Mouse (Mus musculus) kidney, postnatal 25 days (tissue): ENCODE data around the gene Lgals4.

Experiments used
- DNase-seq, 2 experiments: peaks; one replicate each; pipeline ENCODE4 v3.0.0; 2021; ENCODE audit warnings: mixed read lengths in 2 of 2

Lgals4 gene

DNA sequence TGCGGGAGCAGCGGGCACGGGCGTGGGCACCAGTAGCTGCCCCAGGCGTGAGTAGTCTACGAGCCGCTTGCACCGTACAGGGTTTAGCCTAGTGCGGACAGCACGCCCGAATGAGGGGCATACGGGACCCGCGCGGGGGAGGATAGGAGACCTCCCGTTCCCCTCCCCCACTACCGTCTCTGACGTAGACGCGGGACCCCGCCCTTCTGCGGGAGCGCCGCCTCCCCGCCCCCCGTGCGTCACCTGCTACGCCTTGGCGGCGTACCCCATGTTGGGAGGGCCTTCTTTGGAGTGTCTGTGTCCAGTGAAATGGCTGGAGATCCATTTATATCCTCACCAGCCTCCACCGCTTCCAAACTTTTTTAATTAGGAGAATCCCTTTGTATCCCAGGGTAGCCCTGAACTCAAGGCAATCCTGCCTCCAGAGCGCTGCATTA lies 24.7 kb upstream of the Lgals4 start:
- peak; percentile 97 for DNase-seq

DNA sequence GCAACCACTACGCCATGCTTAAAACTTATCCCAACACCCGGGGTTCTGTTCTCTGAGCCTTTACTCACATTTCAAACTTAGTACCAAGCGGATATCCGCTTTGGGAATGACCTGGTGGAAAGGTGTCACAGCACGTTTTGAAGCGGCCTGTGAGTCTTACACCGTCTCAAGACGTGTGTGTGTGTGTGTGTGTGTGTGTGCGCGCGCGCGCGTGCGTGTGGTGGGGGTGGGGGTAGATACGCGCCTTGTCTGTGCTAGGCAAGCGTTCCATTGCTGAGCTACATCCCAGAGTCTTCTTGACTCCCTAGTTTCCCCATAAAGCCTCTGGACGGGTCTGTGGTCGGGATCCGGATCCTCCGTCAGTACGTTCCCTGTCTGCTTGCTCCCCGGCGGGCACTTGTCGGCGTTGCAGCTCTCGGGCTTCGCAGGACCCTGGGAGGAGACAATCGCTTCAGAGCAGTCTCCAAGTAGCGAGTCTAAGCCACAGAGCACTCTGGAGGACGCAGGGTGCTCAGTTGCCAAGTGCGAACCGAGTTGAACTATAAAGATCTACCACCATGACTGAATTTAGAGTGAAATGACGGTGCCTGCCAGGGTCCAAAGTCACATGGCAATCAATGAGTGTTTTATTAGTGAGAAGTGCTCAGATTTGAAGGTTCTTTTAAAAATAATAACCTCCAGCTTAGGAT lies 24.1 kb upstream of the Lgals4 start:
- peak; percentile 64 to 84 for DNase-seq

DNA sequence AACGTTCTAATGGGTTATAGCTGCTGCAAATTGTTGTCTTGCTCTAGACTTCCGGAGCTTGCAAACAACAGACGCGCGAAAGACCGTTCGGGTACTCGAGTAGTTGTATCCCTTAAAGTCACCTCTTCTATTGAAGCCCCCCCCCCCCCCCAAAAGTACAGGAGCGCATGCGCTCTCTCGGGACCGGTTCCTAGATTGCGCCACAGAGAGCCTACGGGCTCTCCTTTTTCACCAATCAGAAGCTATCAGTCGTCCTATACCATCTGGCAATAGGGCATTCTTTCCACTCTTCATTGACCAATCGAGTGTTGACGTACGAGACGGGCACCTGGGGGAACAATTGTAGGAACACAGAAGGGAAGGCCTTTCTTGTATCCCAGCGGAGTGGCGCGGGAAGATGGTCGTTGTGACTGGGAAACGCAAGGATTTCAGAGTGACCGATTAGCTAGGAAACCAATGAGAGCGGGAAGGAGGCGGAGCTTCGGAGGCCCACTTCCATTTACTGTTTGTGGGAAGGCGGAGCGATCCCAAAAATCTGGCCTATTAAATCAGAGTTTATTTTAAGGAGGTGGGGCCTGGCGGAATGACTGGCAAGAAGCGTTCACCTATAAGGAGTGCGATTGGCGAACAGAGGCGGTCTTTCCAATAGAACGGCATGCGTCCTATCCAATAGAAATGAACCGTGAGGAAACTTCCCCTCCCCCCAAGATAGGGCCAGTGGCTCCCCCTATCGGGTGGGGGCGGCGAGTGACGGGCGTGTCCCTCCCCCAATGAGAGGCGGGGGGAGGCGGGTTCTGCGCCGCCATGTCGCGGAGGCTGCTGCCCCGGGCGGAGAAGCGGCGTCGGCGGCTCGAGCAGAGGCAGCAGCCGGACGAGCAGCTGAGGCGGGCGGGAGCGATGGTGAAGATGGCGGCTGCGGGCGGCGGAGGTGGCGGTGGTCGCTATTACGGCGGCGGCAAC lies 23.3 kb upstream of the Lgals4 start:
- DNase-seq = peak; percentile 99

DNA sequence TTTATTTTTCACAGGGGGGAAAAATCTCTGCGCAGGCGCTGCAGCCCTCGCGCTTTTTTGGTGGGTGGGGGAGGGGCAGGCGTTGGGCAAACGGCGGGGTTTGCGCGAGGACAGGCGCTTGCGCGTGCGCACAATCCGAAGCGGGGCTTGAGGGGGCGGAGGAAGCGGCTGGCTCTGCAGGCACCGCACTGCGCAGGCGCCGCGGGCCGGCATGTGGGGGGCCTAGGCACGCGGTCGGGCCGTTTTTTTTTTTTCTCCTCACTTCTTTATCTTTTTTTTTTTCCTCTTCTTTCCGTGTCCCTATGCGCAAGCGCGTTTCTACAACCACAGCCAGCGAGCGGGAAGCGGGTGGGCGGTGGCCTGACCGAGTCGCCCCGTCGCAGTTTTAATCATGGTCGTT lies 22.4 kb upstream of the Lgals4 start:
- DNase-seq = peak; percentile 93 to 96

DNA sequence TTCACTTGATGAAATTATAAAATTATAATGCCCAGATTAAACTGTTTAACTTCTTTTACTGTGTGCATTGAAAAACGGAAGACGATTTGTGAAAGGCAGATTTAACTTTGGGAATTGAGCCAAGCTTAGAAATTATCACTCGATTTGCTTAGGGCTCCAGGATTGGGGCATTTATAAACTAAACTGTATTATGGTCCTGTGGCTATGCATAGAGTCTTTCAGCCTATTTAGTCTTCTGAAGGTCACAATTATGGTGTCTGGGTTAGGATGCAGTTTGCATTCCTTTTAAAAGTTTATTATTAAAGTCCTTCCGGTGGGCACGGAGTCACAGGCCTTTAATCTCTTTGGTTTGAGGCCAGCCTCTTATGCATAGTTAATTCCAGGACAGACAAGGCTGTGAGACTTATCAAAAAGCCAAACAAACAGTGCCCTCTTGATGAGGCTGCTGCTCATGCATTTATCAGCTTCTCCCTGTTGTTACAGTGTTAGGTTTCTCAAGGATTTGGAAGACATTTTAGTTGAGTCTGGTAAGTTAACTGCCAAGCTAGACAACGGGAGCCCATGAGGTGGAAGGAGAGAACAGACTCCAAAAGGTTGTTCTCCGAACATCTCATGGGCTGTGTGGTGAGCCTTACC lies 21.9 kb upstream of the Lgals4 start:
- no peak for DNase-seq

DNA sequence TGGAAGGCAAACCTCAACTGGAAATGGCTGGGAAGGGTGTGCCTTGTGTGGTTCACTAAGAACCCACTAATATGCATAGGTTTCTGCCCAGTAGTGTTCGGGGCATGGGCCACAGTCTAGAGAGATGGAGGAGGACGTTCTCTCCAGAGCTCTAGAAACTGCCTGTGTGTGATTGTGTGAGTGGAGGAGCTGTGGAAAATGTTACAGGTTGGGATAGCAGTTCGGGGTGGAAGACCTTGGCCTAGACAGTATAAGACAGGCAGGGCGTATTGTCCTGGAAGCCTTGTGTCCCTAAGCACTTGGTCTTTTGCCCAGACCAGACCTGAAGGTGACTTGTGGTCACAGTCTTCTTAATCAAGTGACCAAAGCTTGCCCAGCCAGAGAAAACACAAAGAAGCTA lies 21.2 kb upstream of the Lgals4 start:
- no peak for DNase-seq

DNA sequence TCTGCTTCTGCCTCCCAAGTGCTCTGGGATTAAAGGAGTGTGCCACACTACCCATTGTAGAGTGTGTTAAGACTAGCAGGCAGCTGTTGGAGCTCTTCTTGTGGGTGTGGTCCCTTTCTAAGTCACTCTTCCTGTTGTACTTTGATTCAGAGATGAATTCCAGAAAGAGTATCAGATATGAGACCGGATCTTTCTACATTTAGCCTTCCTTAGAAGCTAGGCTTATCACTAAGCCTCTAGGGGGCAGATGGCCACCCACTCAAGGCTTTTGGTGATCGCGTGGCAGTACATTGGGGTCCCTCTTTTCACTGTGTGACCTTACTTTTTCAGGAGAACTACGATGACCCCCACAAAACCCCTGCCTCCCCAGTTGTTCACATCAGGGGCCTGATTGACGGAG lies 20.7 kb upstream of the Lgals4 start:
- no peak for DNase-seq

DNA sequence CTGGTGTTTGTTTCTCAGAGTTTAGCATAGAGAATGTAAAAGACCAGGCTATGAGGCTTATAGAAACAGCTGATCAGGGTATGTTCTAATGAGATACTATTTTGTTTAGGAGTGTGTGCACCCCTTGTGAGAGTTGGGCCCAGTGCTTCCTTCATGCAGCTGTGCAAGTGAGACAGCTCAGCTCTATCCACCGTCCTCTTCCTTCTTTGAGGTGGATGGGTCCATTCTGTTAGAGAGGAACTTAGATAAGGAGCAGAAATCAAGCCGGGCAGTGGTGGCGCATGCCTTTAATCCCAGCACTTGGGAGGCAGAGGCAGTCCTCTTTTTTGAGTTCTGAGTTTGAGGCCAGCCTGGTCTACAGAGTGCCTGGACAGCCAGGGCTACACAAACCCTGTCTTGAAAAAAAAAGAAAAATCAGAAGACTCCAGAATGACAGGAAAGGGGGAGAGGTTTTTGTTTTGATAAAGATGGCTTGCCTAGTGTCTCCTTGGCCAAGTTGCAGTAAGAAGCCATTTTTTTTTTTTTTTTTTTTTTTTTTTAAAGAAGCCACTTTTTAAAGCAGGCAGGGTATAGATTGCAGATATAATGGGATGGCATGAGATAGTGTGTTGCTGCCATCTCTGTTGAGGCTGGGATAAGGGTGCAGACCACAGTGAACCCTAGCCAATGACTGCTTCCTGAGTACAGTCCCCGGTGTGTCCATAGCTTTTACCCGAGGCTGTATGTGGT lies 19.2 kb upstream of the Lgals4 start:
- no peak for DNase-seq

DNA sequence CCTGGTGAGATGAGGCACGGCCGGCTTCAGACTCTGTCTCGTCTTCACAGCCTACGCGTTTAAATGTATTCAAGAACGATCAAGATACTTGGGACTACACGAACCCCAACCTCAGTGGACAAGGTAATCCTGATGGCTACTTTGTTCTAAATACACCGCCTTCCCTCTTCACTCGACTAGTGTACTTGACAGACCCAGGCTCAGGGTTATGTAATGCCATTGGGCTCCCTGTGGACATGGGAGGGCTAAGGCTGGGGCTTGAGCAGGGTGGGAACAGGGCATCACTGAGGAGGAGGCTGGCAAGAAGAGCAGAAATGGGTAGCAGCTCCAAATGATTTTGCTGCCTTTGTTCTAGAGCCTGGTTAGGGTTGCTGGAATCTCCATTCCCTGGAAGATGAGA lies 18.4 kb upstream of the Lgals4 start:
- DNase-seq = no peak

DNA sequence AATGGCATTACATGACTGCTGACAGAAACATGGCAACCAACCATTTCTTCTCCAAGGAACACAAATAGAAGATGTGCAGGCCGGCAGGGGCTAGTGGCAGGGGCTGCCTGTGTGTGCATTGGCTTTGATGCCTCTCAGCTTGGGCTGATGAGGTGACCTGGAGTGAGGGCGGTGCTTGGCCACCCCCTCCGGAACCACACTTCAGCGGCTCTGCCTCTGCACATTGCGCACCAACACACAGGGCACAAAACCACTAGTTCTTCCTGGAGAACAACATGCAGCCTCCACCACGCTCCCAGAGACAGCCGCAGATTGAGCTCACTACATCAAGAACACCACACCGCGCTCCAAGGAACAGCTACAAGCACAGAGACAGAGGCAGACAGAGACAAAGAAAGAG lies 17.5 kb upstream of the Lgals4 start:
- no peak for DNase-seq

DNA sequence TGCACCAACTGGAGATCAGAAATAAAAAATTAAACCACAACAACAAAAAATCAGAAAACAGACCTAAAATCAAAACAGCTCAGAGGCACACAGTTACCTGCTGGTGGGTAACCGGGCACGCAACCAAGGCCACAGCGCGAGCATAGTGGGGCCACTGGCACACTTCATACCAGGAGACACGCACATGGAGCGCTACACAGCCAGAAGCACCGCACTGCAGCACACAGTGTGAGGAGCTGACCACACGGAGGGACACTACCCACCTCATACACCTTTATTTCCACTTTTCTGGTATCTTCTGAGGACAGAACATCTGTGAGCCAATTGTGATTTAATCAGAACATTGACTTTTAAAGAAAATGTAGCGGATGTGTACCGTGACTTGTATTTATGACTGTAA lies 16.7 kb upstream of the Lgals4 start:
- DNase-seq = no peak

DNA sequence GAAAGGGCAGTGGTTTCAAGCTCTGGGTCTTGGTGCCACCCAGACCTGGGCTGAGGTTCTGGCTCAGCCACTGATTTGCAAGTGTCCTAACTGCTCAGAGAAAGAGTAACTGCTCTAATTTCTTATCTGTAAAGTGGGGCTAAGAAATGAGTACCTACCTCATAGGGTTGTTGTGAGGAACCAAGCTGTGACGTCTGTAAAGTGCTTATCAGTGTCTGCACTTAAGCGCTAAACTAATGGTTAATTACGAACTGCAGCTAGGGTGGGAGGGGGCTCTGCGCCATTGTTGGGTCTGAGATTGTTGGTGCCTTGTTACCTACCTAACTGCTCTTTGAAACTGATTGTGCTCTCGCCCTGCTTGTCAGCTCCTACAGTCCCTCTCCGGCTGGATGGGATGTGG lies 16.1 kb upstream of the Lgals4 start:
- DNase-seq = no peak

DNA sequence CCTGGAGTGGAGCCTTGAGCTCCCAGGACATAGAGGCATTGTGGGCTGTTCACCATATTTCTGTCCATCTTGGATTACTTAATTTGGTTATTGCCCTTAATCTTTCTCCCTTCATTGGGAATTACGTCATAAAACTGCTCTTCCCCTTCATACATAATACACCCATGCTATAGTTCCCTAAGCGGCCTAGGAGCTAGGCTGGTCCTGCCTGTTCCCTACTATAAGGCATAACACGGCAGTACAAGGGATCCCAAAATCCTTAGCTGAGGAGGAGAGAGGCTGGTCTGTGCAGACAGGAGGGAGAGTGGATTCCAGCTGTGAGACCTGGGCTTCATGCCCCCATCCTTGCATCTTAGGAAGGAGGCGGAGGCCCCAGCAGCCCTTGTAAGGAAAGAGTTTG lies 15.7 kb upstream of the Lgals4 start:
- DNase-seq = no peak

DNA sequence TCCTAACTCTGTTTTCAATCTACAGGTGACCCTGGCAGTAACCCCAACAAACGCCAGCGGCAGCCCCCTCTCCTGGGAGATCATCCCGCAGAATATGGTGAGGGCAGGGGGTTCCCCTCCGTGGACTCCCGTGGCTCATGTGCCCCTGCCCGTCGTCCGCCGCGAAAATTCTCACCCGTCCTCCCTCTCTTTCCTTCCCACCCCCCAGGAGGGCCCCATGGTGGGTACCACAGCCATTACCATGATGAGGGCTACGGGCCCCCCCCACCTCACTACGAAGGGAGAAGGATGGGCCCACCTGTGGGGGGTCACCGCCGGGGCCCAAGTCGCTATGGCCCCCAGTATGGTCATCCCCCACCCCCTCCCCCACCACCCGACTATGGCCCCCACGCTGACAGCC lies 15.2 kb upstream of the Lgals4 start:
- DNase-seq = no peak

DNA sequence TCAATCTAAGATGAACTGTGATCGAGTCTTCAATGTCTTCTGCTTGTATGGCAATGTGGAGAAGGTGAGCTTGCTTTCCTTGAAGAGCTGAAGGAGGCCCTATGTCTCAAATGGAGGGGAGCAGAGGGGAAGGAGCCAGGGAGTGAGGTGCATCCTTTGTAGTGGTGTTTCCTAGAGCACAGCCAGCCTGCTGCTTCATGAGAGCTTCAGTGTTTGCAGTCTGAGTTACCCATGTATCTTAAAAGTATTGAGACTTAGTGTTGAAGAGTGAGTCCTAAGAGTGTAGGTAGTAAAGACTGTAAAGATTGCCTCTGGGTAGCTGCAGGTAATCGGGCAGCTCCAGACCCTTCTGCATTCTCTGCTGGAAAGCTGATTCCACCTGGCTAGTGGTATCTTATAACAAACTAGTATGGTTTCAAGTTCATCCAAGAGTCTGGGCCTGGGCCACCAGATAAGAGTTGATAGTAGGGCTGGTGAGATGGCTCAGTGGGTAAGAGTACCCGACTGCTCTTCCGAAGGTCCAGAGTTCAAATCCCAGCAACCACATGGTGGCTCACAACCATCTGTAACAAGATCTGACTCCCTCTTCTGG lies 14.7 kb upstream of the Lgals4 start:
- no peak for DNase-seq

DNA sequence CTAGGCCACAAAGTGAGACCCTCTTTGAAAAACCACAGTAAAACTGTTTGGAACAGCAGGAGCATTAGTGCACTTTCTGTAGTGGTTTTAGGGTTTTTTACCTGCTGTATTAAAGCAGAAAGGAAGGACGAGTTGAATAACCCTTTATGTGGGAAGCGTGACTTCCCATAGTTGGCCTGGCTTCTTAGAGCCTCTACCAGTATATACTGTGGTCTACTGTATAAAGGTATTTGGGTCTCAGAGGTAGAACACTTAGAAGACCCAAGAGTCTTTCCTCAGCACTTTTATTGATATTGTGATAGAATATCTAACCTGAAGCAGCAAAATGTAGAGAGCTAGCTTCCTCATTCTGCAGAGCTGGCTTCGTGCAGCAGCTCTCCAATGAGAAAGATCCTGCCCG lies 14.1 kb upstream of the Lgals4 start:
- DNase-seq = no peak

DNA sequence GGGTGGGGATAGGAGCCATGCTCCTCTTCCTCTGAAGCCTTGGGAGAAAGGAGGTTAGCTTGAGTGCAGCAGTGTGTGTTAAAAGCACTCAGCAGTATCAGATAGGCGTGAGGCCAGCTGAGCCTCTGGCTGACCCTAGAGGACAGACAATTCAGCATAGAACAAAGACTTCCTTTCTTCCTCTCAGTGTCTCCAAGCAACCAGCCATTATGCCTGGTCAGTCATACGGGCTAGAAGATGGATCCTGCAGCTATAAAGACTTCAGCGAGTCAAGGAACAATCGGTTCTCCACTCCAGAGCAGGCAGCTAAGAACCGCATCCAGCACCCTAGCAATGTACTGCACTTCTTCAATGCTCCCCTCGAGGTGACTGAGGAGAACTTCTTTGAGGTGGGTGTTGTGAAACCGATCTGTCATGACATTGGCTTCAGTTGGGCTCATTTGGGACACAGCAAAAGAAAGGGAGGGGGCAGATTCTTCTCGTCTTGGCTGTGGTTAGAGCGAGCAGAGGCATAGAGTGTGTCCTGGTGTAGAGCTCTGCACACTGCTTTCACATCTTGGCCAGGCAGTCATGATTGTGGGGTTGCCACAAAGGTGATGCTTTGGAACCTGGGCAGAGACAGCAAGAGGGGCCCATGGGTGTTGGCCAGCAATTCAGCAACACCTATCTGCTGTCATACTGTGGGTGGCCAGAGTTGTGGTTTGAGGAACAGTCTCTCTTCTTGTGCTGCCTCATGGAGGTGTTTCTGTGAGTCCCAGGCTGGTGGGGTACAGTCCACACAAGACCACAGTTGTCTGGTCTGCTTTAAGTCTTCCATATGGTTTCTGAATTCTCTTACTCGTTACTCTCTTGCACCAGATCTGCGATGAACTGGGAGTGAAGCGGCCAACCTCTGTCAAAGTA lies 13.0 kb upstream of the Lgals4 start:
- peak; percentile 78 to 83 for DNase-seq

DNA sequence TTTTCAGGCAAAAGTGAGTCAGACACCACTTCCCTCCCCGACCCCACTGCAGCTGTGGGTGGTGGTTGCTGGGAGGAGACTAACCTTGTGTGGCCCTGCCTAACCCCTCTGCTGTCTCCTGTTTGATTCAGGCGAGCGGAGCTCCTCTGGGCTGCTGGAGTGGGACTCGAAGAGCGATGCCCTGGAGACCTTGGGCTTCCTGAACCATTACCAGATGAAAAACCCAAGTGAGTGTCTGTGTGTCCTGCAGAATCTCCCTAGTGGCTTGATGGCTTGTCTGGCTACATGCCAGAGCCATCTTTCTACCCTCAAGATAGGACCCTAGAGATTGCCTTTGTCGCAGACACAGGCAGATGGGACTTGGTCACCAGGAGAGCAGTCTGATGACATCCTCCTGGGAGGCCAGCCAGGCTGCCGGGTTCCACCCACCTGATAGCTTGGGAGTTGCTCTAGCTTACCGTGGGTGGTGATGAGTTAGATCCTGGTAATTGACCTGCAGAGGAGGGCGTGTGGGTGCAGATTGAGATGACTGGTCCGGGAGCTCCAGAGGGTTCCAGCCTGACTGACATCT lies 12.3 kb upstream of the Lgals4 start:
- peak; percentile 58 to 79 for DNase-seq

DNA sequence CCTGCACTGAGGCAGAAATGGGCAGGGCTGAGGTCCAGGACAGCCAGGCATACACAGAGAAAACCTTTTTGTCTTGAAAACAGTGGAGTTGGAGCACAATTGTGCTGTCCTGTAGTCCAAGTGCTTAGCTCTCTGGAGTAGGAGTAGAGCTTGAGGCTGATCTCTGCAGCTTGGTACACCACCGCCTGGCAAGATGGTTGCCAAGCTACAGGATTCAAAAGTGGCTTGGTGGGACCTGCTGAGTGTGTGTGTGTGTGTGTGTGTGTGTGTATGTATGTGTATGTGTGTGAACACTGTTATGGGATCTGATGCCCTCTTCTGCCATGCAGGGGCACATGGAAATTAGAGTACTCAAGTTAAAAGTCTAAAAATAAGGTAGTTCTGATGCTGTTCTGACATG lies 11.1 kb upstream of the Lgals4 start:
- no peak for DNase-seq

DNA sequence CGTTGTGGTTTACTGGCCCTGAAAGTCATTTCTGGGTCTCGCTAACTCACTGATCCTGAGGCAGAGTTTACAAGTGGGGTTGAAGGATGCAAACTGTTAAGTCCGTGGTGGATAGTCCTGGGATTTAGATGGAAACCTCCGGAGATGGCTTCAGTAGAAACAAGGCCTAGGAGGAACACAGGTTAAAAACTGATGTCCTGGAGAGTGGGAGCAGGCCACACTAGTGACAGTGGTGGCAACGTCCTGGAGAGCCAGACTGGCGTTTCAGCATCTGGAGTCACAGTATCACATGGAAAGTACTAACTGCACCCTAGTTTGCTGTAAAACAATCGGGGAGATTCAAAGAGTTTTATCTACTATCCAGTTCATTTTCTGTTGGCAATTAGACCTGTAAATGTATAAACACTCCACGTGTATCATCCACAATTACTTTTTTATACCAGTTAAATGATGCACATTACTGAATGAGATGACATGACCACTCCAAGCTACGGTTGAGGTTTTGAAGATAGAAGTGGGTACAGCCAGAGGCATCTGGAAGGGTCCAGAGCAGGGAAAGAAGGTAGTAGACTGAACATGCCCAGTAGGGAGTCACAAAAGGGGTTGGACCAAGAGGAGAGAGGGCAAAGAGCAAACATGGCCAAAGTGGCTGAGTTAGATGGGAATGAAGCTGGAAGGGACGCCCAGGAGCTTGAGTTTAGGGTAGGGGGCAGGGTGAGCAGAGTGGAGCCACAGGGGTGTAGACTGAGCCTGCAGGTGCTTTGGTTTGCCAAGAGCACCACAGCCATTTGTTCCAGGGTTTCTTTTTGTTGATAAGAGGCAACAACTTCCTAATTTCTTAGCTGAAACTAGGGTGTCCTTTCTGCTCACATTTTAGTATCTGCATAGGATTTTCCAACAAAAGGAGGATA lies 10.4 kb upstream of the Lgals4 start:
- peak; percentile 43 to 76 for DNase-seq
